Mouse (Mus musculus) heart, postnatal 0 days (tissue): ENCODE measurements around the gene Olfr1158.

Source experiments
- CTCF ChIP-seq: IDR thresholded peaks from 2 replicates; pipeline ENCODE4 v1.5.1; 2016; ENCODE audit warnings: antibody characterized with exemption, control low read depth, low read depth
- EP300 ChIP-seq: IDR thresholded peaks from 2 replicates; pipeline ENCODE4 v1.6.1; 2016; ENCODE audit warnings: antibody characterized with exemption, low read depth

DNA sequence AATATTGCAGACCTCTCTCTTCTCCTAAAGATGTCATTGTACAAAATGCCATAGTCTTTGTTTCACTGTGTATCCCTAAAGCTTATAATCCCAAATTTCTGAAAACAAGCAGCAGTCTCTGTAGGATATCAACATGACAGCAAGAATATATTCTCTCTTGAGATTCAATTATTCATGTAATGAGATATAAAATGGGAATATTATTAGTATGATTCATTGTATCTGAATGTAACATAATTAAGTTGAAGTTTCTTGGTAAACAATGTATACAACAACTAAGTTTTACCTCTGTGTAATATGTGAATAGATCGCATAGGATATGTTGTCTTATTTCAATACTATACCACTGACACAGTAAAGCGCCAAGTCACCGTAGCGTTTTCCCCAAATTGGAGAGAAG, 21.7 kb upstream of the Olfr1158 start, which contains the start of gene Olfr1157:
- TF ChIP-seq CTCF (no peak), EP300 (no peak)
